Mouse (Mus musculus) stomach, postnatal 0 days (tissue): Measurements from ENCODE around the gene Mrpl24.

Experiments used
- CTCF ChIP-seq: IDR thresholded peaks from 2 replicates; pipeline ENCODE4 v1.5.1; 2016; ENCODE audit warnings: antibody characterized with exemption, low read depth, mild to moderate bottlenecking, moderate library complexity
- EP300 ChIP-seq: optimal IDR thresholded peaks from 2 replicates; pipeline ENCODE3; 2016; ENCODE audit warnings: antibody characterized with exemption

DNA sequence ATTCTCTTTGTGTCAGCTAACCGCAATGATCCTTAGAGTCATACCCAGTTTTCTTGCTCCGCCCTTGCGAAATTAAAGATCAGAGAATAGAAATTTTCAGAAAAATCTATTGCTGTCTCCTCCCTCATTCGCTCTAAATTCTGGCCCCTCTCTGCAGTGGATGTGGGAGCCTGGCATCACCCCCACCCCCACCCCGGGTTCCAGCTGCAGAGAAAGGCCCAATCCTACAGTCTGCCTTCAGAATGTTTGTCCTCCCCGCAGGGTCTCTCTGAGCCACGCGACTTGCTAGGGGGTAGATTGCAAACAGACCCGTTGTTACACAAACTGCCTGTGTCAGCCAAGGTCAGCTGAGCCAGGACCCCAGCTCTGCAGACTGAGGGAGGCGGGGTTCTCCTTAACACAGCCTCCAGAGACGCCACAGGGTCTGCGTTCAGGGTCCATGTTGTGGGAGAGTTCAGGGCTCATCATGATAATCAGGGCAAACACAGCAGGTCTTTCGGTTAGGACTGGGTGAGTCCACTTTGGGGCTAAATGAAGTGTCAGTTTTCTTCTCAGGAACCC, 30.7 kb downstream of the Mrpl24 start:
- TF ChIP-seq EP300 (no peak), CTCF (no peak)
